ENCODE assay signal across 23 mouse cellular contexts in the genomic region with DNA sequence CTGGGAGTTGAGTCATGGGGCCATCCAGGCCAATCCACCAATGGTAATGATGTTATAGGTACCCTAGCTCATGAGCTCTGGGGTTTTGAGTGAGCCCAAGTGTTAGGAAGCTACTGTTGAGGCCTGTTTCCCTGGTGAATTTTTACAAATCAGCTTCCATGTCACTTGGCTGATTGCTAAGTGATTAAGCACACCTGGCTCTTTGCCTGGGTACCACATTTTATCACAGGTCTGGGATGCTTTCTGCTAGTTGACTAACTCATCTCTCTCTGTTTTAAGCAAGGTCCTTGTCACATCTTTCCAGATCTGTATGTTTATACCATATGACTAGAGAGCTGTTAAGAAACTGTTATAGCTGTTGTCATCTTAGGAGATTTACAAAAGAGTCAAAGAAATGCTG.
"Had no signal": no experiment of that assay in that cellular context is flagged by ENCODE, and none has a peak within 500 bp of the region (broad histone marks: within the 10 kb centered on the region; RNA-seq: fewer than 3 reads in every experiment).

No protein-coding gene starts in this region.

- H3K4me3 ChIP-seq: limb, embryonic 10.5 days; limb, embryonic 13.5 days; liver, embryonic 12.5 days; liver, embryonic 15.5 days; lung, embryonic 15.5 days; megakaryocyte, embryonic 14.5 days; midbrain, embryonic 10.5 days; midbrain, embryonic 13.5 days; myocyte; neural tube, embryonic 13.5 days; stomach, embryonic 15.5 days had no signal

- H3K4me2 ChIP-seq: limb, embryonic 13.5 days; liver, embryonic 12.5 days; liver, embryonic 15.5 days; lung, embryonic 15.5 days; midbrain, embryonic 13.5 days; neural tube, embryonic 13.5 days; stomach, embryonic 15.5 days had no signal

- DNase-seq: kidney, adult 18-20 months; kidney, adult 9 months; kidney, postnatal 25 days; liver; lung, adult 18-20 months; lung, postnatal 10 days; lung, postnatal 36 days; retina, postnatal 1 day; right cerebral cortex, postnatal 25 days; spleen, adult 18-20 months; thymus, postnatal 25 days had no signal

- H3K36me3 ChIP-seq: limb, embryonic 10.5 days; limb, embryonic 13.5 days; liver, embryonic 12.5 days; liver, embryonic 15.5 days; lung, embryonic 15.5 days; midbrain, embryonic 10.5 days; midbrain, embryonic 13.5 days; neural tube, embryonic 13.5 days; stomach, embryonic 15.5 days had no signal

- ATAC-seq: liver, embryonic 12.5 days; midbrain, embryonic 13.5 days; midbrain, embryonic 16.5 days had no signal

- H3K4me1 ChIP-seq: limb, embryonic 13.5 days; liver, embryonic 12.5 days; liver, embryonic 15.5 days; lung, embryonic 15.5 days; megakaryocyte, embryonic 14.5 days; stomach, embryonic 15.5 days had no signal

- H3K9me3 ChIP-seq: limb, embryonic 10.5 days; limb, embryonic 13.5 days; liver, embryonic 12.5 days; liver, embryonic 15.5 days; lung, embryonic 15.5 days; midbrain, embryonic 10.5 days; midbrain, embryonic 13.5 days; neural tube, embryonic 13.5 days; stomach, embryonic 15.5 days had no signal

- H3K27ac ChIP-seq: limb, embryonic 10.5 days; limb, embryonic 13.5 days; liver, embryonic 12.5 days; liver, embryonic 15.5 days; lung, embryonic 15.5 days; midbrain, embryonic 10.5 days; midbrain, embryonic 13.5 days; neural tube, embryonic 13.5 days; stomach, embryonic 15.5 days had no signal

- H3K9ac ChIP-seq: limb, embryonic 13.5 days; liver, embryonic 12.5 days; liver, embryonic 15.5 days; lung, embryonic 15.5 days; midbrain, embryonic 13.5 days; neural tube, embryonic 13.5 days; stomach, embryonic 15.5 days had no signal

- H3K27me3 ChIP-seq: limb, embryonic 13.5 days; liver, embryonic 12.5 days; liver, embryonic 15.5 days; lung, embryonic 15.5 days; megakaryocyte, embryonic 14.5 days; midbrain, embryonic 13.5 days; neural tube, embryonic 13.5 days; stomach, embryonic 15.5 days had no signal
